Mouse (Mus musculus) megakaryocyte-erythroid progenitor cell, adult 5-6 weeks (primary cell): ENCODE results near the gene Itga2. TPM values are rescaled to one million over a fixed set of nuclear protein-coding genes. Genes with fewer than 3 reads are reported as not detected.

ENCODE experiments used
- ATAC-seq: replicated peaks from 2 replicates; pipeline ENCODE4 v1.8.0; 2016; ENCODE audit warnings: mild to moderate bottlenecking, inconsistent platforms; ENCODE audit not compliant: severe bottlenecking, poor library complexity, low FRiP score, low TSS enrichment
- total RNA-seq, 2 experiments: library from RNA; stranded (forward) in 1 of 2; stranded (reverse) in 1 of 2; fragments of 200-1000, 215-1000 nt in 1 of 2; fragments of >200 nt in 1 of 2; fragmentation: Nextera tagmentation in 1 of 2; gene quantifications; 2 replicates each; pipeline ENCODE4 v1.2.3; 2014 to 2017

The Itga2 gene
- total RNA-seq, 2 experiments from 2014 or later = 0.39 to 0.61 TPM

DNA sequence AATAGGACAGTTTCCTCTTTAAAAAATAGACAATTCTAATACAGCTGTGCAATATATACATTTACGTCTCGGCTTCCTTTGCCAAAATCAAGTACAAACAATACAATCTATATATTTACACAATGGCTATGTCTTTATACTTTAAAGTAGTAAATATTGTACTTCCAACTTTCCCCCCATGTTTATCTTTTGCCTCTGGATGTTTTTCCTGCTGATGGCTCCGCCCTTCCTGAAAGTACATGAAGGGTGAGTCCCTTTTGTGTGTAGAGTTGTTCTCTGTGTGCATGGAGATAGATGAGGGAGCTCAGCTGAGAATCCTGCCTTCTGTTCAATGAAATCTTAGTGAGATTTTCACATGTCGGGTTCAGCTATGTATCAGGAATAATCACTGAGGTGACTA, 98.5 kb downstream of the Itga2 start:
- no peak for ATAC-seq

DNA sequence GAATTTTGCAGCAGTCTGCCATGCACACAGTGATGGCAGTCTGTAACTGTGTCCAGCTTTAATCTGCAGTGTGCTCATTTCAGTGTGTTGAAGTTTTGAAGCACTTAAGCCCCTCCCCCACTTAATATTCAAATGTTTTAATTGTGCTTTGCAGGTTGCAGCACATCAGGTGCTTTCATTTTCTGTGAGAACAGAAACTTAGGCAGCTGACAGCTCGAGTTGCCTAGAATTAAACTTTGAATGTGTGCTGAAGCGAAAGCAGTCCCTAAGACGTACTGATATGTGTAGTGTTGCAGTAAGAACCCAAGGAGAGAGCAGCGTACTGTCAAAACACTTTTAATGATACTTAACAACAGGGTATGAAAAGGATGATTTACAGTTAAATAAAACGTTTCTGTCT, 99.1 kb downstream of the Itga2 start:
- no peak for ATAC-seq

DNA sequence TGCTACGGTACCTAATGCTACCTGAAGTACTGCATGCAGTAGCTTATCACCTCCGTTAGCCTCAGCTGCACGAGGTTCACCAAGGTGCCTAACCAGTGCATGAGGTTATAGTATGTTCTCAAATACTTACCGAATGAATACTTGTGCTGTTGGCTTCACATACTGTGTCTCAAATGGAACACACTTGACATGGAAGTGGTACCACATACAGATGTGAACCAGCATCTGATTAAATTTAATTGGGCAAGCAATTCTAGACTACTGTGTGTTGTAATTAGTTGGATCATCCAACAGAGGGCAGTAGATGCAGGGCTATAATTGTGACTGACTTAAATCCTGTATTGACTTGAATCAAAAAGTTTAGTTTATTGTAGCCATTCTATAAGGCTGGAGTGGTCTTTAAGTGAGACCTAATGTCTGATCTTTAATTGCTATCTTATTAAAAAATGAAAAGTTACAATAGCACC, 100.5 kb downstream of the Itga2 start:
- peak; percentile 81 for ATAC-seq

DNA sequence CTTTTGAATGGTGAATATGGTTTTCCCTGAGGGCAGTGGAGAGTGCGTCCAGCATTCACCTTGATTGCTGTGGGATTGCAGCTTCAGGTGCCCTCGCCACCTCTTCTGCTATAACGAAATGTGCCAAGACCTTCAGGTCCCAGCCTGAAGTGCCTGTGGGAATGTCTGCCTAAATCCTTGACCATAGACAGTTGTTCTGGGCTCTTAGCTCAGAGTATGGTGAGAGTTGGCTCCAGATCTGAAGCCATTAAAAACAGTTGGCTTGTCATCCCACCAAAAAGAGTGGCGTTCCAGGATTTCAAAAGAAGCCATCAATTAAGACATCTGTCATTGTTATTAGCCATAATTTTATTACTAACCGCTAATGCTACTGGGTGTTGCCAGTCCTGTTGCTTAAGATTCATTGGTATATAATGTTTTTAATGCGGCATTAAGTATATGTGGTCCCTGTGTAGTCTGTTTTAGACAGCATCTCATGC, 106.5 kb downstream of the Itga2 start:
- no peak for ATAC-seq

DNA sequence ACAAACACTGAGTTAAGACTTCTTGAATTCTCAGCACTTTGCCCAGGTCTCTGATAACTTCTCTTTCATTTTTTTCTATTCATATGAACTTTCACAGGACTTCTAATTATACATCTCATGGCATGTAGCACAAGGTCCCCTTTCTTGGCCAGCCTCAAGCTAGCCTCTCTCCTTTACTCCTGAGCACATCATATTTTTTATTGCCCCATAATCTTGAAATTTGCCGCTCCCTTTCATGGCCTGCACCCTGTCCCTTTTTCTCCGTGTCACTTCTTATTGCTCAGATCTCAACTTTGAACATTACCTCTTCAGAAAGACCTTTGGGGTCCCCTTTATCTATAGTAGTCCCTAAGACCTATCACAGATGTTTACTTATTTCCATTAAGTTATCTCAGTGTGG, 109.0 kb downstream of the Itga2 start:
- ATAC-seq = no peak

DNA sequence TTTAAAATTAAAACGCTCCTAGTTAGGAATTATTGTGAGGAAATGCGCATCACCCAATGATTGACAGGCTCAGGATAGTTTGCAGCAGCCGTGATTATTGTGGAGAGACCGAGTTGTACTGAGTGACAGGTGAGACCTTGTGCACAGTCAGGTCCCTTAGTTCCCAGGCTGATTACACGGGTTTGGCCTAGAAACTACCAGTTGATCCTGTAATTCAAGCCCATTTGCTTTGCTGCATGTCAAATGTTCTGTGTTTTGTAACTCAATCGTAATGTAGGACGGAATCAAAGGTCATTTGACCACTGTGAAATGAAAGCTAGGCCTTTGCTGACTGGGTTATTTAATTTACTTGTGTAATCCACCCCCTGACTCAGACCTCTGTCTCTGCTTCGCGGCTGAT, 113.4 kb downstream of the Itga2 start:
- peak; percentile 58 for ATAC-seq

DNA sequence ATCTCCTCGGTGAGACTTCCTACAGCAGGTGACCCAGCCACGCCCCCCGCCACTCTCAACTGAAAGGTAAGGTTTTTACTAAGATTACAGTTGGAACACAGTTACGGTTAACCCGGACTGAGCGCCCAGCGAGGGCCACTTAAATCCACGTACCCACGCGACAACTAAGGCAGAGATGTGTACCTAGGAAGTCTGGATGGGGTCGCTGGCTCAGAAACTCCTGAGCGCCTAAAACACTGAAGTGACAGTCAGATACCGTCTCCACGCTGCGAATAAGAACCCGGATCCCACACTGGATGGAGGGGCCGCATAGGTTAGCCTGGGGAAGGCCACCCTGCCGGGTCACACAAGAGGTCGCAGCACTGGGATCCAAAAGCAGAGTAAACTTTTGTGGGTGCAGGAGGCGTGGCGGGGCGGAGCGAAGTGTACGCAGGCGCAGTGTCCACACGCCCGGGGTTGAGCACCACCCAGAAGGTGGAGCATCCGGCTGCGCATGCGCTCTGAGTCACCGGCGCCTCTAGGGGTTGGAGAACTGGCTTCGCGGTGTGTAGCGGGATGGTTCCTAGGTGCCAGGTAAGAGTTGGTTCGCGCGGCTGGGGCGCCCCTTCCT, 114.0 kb downstream of the Itga2 start, which contains the start of gene Mocs2:
Mocs2 (plus strand) TSS at position 486 of the 610 bp plus-strand sequence.
- ATAC-seq = peak; percentile 96

DNA sequence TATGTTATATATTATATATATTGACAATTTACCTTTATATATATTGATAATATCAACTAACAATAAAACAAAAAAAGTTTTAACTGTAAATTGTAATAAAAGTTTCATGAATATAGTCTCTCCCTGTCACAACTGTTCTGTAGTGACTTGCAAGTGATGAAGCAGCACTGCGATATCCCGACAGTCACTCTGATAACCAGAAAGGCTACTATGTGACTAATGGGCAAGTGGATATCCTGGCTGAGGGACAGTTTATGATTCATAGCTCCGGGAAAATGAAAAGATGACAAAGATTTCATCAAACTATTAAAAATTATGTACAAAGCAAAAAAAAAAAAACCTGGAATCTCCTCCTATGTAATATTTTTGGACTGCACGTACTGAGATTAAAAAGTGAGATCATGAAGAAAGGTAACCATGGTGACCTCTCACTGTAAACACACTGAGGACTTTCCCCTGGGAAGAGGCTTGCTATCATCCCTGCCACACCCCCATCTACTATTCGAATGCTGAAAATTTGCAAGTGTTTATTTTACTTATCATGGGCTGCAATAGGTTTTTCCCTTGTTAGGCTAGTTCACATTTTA, 122.2 kb downstream of the Itga2 start:
- no peak for ATAC-seq

DNA sequence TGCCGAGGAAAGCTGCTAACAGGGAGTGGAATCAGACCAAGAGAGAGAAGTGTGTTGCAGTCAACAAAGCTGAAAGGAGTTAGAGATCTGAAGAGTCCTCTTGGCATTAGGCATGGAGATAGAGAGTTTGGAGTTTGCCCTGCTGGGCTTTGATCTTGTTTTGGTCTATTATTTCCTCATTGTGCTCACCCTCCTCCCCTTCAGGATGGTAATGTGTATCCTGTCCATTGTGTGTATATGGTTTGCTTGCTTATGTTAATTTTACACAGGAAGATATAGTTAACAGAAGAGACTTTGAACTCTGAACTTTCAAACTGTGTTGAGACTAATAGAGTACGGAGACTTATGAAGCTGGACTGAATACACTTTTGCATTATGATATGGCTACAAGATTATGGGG, 128.9 kb downstream of the Itga2 start:
- ATAC-seq = no peak

DNA sequence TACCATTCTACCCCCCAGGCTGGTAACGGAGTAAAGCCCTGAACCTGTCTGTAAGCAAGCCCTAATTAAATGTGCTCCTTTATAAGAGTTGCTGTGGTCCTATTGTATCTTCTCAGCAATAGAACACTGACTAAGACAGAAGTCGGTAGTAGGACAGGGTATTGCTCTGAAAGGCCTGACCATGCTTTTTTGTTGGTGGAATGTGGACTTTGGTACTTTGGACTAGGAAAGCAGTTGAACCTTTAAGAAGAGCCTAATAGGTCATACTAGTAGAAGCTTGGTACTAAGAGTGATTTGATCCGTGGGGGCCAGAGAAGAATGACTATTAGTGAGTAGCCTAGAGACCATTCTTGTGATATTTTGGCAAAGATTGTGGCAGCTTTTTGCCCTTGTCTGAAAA, 130.0 kb downstream of the Itga2 start:
- no peak for ATAC-seq

DNA sequence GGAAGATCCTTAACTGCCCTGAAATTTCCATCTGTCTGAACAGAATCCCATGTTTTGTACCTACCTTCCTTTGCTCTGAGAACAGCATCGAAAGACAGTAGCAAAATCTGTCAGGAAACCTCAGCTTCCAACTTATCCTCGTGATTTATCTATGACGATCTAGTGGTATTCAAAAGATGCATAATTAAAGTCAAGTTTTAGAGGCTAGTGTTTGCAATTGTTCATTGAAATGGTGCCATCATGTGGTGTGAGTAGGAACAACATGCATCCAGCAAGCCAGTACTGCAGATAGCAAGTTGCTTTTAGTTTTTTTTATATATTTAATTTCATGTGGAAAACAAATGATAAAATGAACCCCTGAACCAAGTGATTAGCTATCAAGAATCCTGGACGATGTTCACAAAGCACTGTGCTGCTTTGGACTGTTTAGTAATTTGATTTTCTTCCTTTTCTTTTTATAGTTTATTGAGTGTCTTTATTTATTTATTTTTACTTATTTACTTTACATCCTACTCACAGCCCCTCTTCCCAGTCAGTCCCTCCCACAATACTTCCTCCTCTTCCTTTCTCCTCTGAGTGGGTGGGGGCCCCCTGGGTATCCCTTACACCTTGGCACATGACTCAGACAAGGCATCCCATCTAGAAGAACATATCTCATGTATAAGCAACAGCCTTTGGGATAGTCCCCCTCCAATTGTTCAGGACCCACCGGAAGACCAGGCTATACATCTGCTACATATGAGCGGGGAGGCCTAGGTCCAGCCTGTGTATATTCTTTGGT, 138.5 kb downstream of the Itga2 start:
- ATAC-seq = peak; percentile 58; the same call in 1 of the 2 replicates

DNA sequence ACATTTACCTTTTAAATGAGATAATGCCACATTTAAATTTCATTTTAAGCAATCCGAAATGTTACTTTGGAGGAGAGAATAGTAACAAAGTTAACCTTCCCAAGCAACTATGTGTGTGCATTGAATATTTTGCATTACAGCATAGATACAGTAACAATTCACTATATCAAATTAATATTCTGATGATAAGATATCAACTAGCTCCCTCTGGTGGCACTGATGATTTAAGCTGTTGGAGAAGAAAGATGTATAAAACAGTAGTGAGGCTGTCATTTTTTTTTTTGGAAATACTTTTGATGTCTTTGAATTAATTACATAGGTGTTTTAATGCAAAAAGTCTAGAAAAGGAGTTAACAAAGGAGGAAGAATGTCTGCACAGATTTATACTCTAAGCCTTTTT, 140.4 kb downstream of the Itga2 start:
- ATAC-seq = 0 out of 2 replicates have a peak, but pooled peaks have one; percentile 27

Other genes starting within 250 kb of the Itga2 start
- 29.6 and 32.4 TPM in 2 replicates for gene Mocs2, start 113.9 kb downstream of the Itga2 start, total RNA-seq (2014; fragmentation: Nextera tagmentation)
- gene Mocs2, start 113.9 kb downstream of the Itga2 start, total RNA-seq (2017) = 40.1 and 42.4 TPM in 2 replicates
- 10.6 and 23.9 TPM in 2 replicates for gene Pelo, start 158.1 kb upstream of the Itga2 start, total RNA-seq (2014; fragmentation: Nextera tagmentation)
- 4.7 and 9.6 TPM in 2 replicates for gene Pelo, start 158.1 kb upstream of the Itga2 start, total RNA-seq (2017)
- gene Gm49395, start 169.8 kb upstream of the Itga2 start, total RNA-seq (2014; fragmentation: Nextera tagmentation) = 7.8 and 12.5 TPM in 2 replicates
- gene Gm49395, start 169.8 kb upstream of the Itga2 start, total RNA-seq (2017) = not detected in 2 replicates
- gene Itga1, start 169.9 kb upstream of the Itga2 start, total RNA-seq (2014; fragmentation: Nextera tagmentation) = 0.12 TPM in 1 of 2 replicates, not detected in the other
- gene Itga1, start 169.9 kb upstream of the Itga2 start, total RNA-seq (2017) = 0.23 TPM in 1 of 2 replicates, not detected in the other